Mouse (Mus musculus): ENCODE measurements at regions not wholly inside any gene's neighbourhood (a gene's known extent, or its start where the extent isn't known, plus 50 kb on each side); places are given as distances from the start of the nearest gene placed in this dataset.

- no peak for TF ChIP-seq CTCF (IDR thresholded peaks at IDR 0.05; ENCODE audit: low read depth)
- no peak for TF ChIP-seq EP300 (IDR thresholded peaks at IDR 0.05; ENCODE audit: low read depth)
Observed at GRCm38 (mm10) chr14:79824670-79825446, 53.7 kb upstream of the Pcdh8 start.

Measured in heart, postnatal 0 days (tissue).